Mouse (Mus musculus): ENCODE data around the gene AI413582. TPM values are rescaled to one million over a fixed set of nuclear protein-coding genes. Genes with fewer than 3 reads are reported as not detected.

Gene AI413582
- polyA plus RNA-seq (2012; rRNA removed; ENCODE audit: low replicate concordance): 45.8 and 52.9 TPM in 2 replicates

DNA sequence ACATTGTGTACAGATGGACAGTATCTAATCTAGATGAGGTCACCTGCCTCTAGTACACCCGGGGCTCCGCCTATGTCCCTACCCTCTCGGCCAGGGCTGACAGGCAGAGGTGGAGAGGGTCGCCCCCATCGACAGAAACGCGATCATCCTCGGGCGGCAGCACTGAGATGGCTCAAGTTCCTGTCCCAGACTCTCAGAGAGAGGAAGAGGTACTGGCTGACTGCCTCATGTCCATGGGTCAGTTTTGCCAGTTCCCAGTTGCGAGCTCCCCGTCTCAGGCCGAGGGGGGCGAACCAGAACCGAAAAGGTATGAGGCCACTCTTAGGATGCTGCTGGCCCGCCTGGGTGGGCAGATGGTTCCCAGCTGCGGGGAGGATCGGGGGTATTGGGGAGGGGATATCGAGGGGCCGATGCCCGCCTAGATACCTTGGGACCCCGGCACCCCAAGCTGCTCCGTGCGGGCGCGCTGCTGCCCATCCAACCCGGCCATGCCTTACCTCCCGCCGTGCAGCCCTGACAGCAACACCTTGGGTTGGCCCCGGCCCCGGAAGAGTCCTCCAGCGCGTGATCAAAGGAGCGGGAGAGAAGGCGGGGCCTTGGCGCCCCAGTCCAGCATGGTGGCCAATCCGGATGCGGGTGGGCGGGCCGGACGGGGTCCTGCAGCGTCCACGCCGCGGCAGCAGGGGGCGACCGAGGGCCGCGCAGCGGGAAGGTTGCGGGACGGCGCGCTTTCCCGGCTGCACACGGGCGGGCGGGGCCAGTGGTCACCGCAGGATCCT lies at the start of gene AI413582:
AI413582 (minus strand) TSS at position 594 of the 779 bp plus-strand sequence.

DNA sequence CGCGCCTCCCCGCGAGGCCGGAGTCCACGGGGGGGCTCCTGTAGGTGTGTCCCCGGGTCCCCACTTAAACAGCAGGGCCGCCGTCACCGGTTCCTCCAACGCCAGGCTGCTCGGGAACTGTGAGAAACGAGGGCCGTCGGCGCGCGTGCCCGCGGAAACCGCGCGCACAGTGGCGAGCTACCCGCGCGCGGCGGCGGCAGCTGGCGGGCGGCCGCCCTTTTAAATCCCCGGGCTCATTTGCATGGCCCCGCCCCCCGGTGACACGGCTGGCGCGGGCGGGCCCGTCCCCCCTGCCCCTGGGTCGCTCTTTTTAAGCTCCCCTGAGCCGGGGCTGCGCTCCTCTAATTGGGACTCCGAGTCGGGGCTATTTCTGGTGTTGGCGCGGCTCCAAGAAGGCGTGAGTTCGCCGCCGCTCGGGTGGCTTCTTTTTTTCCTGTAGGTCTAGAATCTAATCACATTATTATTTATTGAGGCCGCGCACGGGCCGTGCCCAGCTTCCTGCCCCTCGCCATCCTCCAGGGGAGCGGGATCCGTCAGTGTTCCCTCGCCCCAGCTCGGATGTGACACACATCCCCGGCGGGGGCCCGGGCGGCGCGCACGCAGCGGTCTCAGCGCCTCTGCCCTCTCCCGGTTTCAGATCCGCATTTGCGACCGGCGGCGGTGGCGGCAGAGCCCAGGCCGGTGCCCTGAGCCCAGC lies 9.1 kb downstream of the AI413582 start, which contains the start of gene Hmga1:
Hmga1 (plus strand) TSS at position 183 of the 697 bp plus-strand sequence.

DNA sequence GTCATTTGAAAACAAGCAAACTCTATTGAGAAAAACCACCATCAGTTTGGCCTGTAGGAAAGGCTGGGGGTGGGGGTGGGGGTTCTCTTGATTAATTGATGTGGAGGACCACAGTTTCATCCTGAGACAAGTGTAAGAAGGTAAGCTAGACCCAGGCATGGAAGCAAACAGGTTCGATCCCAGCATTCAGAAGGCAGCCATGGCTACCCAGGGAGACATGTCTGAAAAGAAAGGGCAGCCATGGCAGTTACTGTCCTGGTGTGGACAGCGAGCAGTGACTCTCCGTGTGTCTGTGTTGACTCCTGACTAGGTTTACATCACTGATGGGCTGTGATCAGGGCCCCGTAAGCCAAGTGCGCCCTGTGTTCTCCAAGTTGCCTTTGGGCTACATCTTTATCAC lies 44.3 kb downstream of the AI413582 start, which contains the start of gene Grm4:
Grm4 (minus strand) TSS at position 101 of the 400 bp plus-strand sequence.

Other genes with a start within 250 kb of the AI413582 start
- gene Grm4, start 44.4 kb downstream of the AI413582 start, polyA plus RNA-seq (2012; rRNA removed; ENCODE audit: low replicate concordance): 0.47 and 1.7 TPM in 2 replicates
- 164 and 184 TPM in 2 replicates for gene Hmga1, start 9.3 kb downstream of the AI413582 start, polyA plus RNA-seq (2012; rRNA removed; ENCODE audit: low replicate concordance)
- 46.8 and 79.8 TPM in 2 replicates for gene Nudt3, start 57.7 kb upstream of the AI413582 start, polyA plus RNA-seq (2012; rRNA removed; ENCODE audit: low replicate concordance)
- gene RPS10-NUDT3, start 69.5 kb upstream of the AI413582 start, polyA plus RNA-seq (2012; rRNA removed; ENCODE audit: low replicate concordance): not detected in 2 replicates
- gene Rps10, start 70.9 kb upstream of the AI413582 start, polyA plus RNA-seq (2012; rRNA removed; ENCODE audit: low replicate concordance): 1,017 and 1,144 TPM in 2 replicates
- 1.0 and 1.4 TPM in 2 replicates for gene Pacsin1, start 89.8 kb upstream of the AI413582 start, polyA plus RNA-seq (2012; rRNA removed; ENCODE audit: low replicate concordance)
- gene Spdef, start 163.2 kb upstream of the AI413582 start, polyA plus RNA-seq (2012; rRNA removed; ENCODE audit: low replicate concordance): 45.8 and 140 TPM in 2 replicates